Mouse (Mus musculus) liver, embryonic 14.5 days (tissue): ENCODE measurements around the gene Dlx5. TPM values are rescaled to one million over a fixed set of nuclear protein-coding genes. Genes with fewer than 3 reads are reported as not detected.

ENCODE experiments used
- ATAC-seq: fragments of 200-750 bp; cut with Nextera tagmentation; 2 replicates; pipeline ENCODE4 v1.8.0; 2017; ENCODE audit warnings: moderate number of reproducible peaks, mild to moderate bottlenecking, moderate library complexity; ENCODE audit not compliant: insufficient read depth
- DNase-seq, 3 experiments: peaks; one replicate each; pipeline ENCODE4 v3.0.0-alpha.2; 2012 to 2013; ENCODE audit warnings: low read depth in 3 of 3, low spot score in 3 of 3
- H3K27ac ChIP-seq: fragments of 300-500 bp; sonication (generic); 2 replicates; pipeline ENCODE4 v1.5.1; 2014; ENCODE audit warnings: moderate library complexity, mild to moderate bottlenecking, control low read depth, inconsistent platforms
- H3K27me3 ChIP-seq: fragments of 300-500 bp; sonication (generic); 2 replicates; pipeline ENCODE4 v1.6.1; 2014; ENCODE audit warnings: mild to moderate bottlenecking, low read length, moderate library complexity; ENCODE audit not compliant: control insufficient read depth, insufficient read depth
- H3K36me3 ChIP-seq: fragments of 300-500 bp; sonication (generic); replicated peaks from 2 replicates; pipeline ENCODE4 v1.6.1; 2014; ENCODE audit warnings: low read depth; ENCODE audit not compliant: control insufficient read depth, insufficient read depth
- H3K4me1 ChIP-seq, 2 experiments: fragments of 200-500 bp in 1 of 2; fragments of 300-500 bp in 1 of 2; sonication (generic) in 1 of 2; replicated peaks; 2 replicates each; pipeline ENCODE4 v1.6.1; 2012 to 2014; ENCODE audit warnings: antibody characterized with exemption in 1 of 2, inconsistent platforms in 1 of 2, low read length in 1 of 2; ENCODE audit not compliant: control insufficient read depth in 2 of 2, insufficient read depth in 2 of 2
- H3K4me2 ChIP-seq: fragments of 300-500 bp; sonication (generic); 2 replicates; pipeline ENCODE4 v1.6.1; 2014; ENCODE audit warnings: low read depth, mild to moderate bottlenecking, control low read depth, moderate library complexity
- H3K4me3 ChIP-seq, 2 experiments: fragments of 200-500 bp in 1 of 2; fragments of 300-500 bp in 1 of 2; sonication (generic) in 1 of 2; 2 replicates each; pipeline ENCODE4 v1.5.1; 2012 to 2014; ENCODE audit warnings: low read depth in 2 of 2, low read length in 2 of 2, mild to moderate bottlenecking in 2 of 2, control low read depth in 1 of 2, inconsistent platforms in 1 of 2, moderate library complexity in 1 of 2; ENCODE audit not compliant: insufficient read depth in 1 of 2
- H3K9ac ChIP-seq: fragments of 300-500 bp; sonication (generic); replicated peaks from 2 replicates; pipeline ENCODE4 v1.6.1; 2014; ENCODE audit warnings: mild to moderate bottlenecking, control low read depth, moderate library complexity
- H3K9me3 ChIP-seq: fragments of 300-500 bp; sonication (generic); 2 replicates; pipeline ENCODE4 v1.6.1; 2016; ENCODE audit warnings: low read length, mixed read lengths; ENCODE audit not compliant: control insufficient read depth
- CTCF ChIP-seq: IDR thresholded peaks from 2 replicates; pipeline ENCODE4 v1.5.1; 2016; ENCODE audit warnings: antibody characterized with exemption, low read depth, control low read depth
- EP300 ChIP-seq: IDR thresholded peaks from 2 replicates; pipeline ENCODE4 v1.6.1; 2016; ENCODE audit warnings: antibody characterized with exemption, low read depth
- WGBS: fragments of 180-500 bp; shearing (Covaris S2); extraction: QIAGEN DNeasy Blood & Tissue Kit; methylation state at CpG from one replicate; pipeline ENCODE4 v1.1.7; 2014; ENCODE audit not compliant: insufficient replicate concordance; 5-methylcytosine and 5-hydroxymethylcytosine counted together
- polyA plus RNA-seq, 2 experiments: library from polyadenylated mRNA; depleted of rRNA in 1 of 2; stranded (reverse) in 1 of 2; unstranded in 1 of 2; fragments of >200 nt; fragmentation: Nextera tagmentation in 1 of 2; extraction: Ambion mirVana in 1 of 2; gene quantifications; 2 replicates each; pipeline versions ENCODE4 v1.2.1 to v1.2.3; 2012 to 2014

Dlx5 gene
- polyA plus RNA-seq, 2 experiments = not detected

- Histone ChIP-seq H3K4me1 (no peaks in the 10 kb centered on the region), H3K27me3 (peaks cover 72% of the 10 kb centered on the region), H3K4me2 (no peak overlapping the region), H3K36me3 (no peaks in the 10 kb centered on the region), H3K9me3 (no peaks in the 10 kb centered on the region), H3K27ac (no peak overlapping the region), H3K4me3 (no peak overlapping the region), H3K9ac (no peak overlapping the region)
- WGBS = under 1% methylated on average over 26 of the region's 26 CpGs
- DNase-seq (no peak), ATAC-seq (no peak)
- TF ChIP-seq CTCF (no peak), EP300 (no peak)
Observed at GRCm38 (mm10) chr6:6850324-6851060, 31.4 kb downstream of the Dlx5 start.

DNA sequence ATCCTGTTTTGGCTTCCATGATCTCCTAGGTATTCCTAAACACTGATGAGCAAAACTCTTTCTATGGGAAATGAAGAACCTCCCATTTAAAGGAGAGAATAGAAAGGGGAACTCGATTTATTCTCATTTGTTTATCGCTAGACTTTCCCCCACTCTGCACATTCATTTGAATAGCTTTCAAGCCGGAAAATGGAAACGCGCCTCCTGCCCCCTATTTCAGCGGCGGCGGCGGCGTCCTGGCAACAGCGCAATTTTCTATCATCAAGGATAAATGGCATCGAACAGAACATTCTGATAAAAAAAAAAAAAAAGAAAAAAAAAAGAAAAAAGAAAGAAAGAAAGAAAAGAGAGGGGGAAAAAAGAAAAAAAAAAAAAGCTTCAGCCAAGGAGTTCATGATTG, 32.1 kb downstream of the Dlx5 start:
- Histone ChIP-seq H3K36me3 (no peaks in the 10 kb centered on the region), H3K27me3 (peaks cover 64% of the 10 kb centered on the region), H3K9me3 (no peaks in the 10 kb centered on the region), H3K4me2 (no peak overlapping the region), H3K27ac (no peak overlapping the region), H3K4me1 (no peaks in the 10 kb centered on the region), H3K4me3 (no peak overlapping the region), H3K9ac (no peak overlapping the region)
- TF ChIP-seq EP300 (no peak), CTCF (no peak)
- WGBS = 2% methylated on average over 12 of the region's 12 CpGs
- no peak for ATAC-seq
- DNase-seq = no peak

- H3K4me2 ChIP-seq = no peak overlapping the region
- H3K27me3 ChIP-seq = peaks cover 54% of the 10 kb centered on the region
- H3K9ac ChIP-seq = no peak overlapping the region
- no peak for TF ChIP-seq CTCF
- TF ChIP-seq EP300 = no peak
- ATAC-seq (no peak), DNase-seq (no peak)
- WGBS = 12% methylated on average over 4 of the region's 4 CpGs
- H3K36me3 ChIP-seq = no peaks in the 10 kb centered on the region
- no peak overlapping the region for H3K27ac ChIP-seq
- H3K9me3 ChIP-seq = no peaks in the 10 kb centered on the region
- no peaks in the 10 kb centered on the region for H3K4me1 ChIP-seq
- H3K4me3 ChIP-seq = no peak overlapping the region
Observed at GRCm38 (mm10) chr6:6848541-6848940, 33.3 kb downstream of the Dlx5 start.

GRCm38 (mm10) chr6:6833301-6833700, 48.6 kb downstream of the Dlx5 start:
- Histone ChIP-seq H3K27me3 (no peaks in the 10 kb centered on the region), H3K9ac (no peak overlapping the region), H3K4me2 (no peak overlapping the region), H3K36me3 (no peaks in the 10 kb centered on the region), H3K4me1 (no peaks in the 10 kb centered on the region), H3K9me3 (no peaks in the 10 kb centered on the region), H3K27ac (no peak overlapping the region), H3K4me3 (no peak overlapping the region)
- WGBS = 66% methylated on average over 3 of the region's 3 CpGs
- ATAC-seq (no peak), DNase-seq (no peak)
- TF ChIP-seq CTCF (no peak), EP300 (no peak)

DNA sequence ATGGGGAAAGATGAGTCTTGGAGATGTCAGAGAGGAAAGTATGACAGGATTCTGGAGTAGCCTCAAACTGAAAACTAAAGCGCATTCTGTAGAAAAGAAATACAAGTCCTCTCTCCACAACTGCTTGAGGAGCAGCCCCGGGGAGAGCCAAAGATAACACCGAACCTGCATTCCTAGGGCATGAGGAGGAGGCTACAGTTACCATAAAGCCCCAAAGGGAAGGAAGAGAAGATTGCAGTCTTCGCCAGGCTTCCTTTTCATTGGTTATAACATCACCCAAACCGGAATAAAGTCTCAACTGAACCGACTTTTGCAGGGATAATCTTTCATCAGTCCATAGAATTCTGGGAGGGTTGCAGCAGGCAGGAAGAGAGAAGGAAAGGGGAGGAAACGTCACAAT, 51.4 kb downstream of the Dlx5 start:
- TF ChIP-seq CTCF = no peak
- no peak for TF ChIP-seq EP300
- Histone ChIP-seq H3K4me1 (no peaks in the 10 kb centered on the region), H3K27ac (no peak overlapping the region), H3K27me3 (no peaks in the 10 kb centered on the region), H3K9ac (no peak overlapping the region), H3K4me3 (no peak overlapping the region), H3K9me3 (no peaks in the 10 kb centered on the region), H3K36me3 (no peaks in the 10 kb centered on the region), H3K4me2 (no peak overlapping the region)
- DNase-seq = no peak
- WGBS = 32% methylated on average over 7 of the region's 7 CpGs
- no peak for ATAC-seq

Other genes with a start within 250 kb of the Dlx5 start
- gene Dlx6, start 18.8 kb downstream of the Dlx5 start, polyA plus RNA-seq (2012; rRNA removed) = 0.01 TPM in 1 of 2 replicates, not detected in the other
- not detected in 2 replicates for gene Dlx6, start 18.8 kb downstream of the Dlx5 start, polyA plus RNA-seq (2014; fragmentation: Nextera tagmentation; extraction: Ambion mirVana)
- gene Sdhaf3, start 73.9 kb upstream of the Dlx5 start, polyA plus RNA-seq (2012; rRNA removed) = 0.47 and 0.85 TPM in 2 replicates
- 2.1 and 2.4 TPM in 2 replicates for gene Sdhaf3, start 73.9 kb upstream of the Dlx5 start, polyA plus RNA-seq (2014; fragmentation: Nextera tagmentation; extraction: Ambion mirVana)